Mouse (Mus musculus) embryonic facial prominence, embryonic 15.5 days (tissue): ENCODE measurements around the gene Tnxb. TPM values are rescaled to one million over a fixed set of nuclear protein-coding genes. Genes with fewer than 3 reads are reported as not detected.

Experiments
- ATAC-seq: fragments of 200-750 bp; cut with Nextera tagmentation; 2 replicates; pipeline ENCODE4 v1.8.0; 2017; ENCODE audit warnings: low read depth, moderate TSS enrichment; ENCODE audit not compliant: insufficient number of reproducible peaks, low FRiP score, low TSS enrichment
- H3K27ac ChIP-seq: fragments of 300-500 bp; sonication (generic); replicated peaks from 2 replicates; pipeline ENCODE4 v1.5.1; 2015; ENCODE audit warnings: mild to moderate bottlenecking, inconsistent platforms
- H3K27me3 ChIP-seq: fragments of 300-500 bp; sonication (generic); 2 replicates; pipeline ENCODE4 v1.6.1; 2015; ENCODE audit warnings: inconsistent platforms
- H3K36me3 ChIP-seq: fragments of 300-500 bp; sonication (generic); 2 replicates; pipeline ENCODE4 v1.6.1; 2015; ENCODE audit warnings: mild to moderate bottlenecking, inconsistent platforms
- H3K4me1 ChIP-seq: fragments of 300-500 bp; sonication (generic); 2 replicates; pipeline ENCODE4 v1.6.1; 2015; ENCODE audit warnings: inconsistent platforms
- H3K4me2 ChIP-seq: fragments of 300-500 bp; sonication (generic); replicated peaks from 2 replicates; pipeline ENCODE4 v1.6.1; 2015; ENCODE audit warnings: mild to moderate bottlenecking, inconsistent platforms
- H3K4me3 ChIP-seq: fragments of 300-500 bp; sonication (generic); replicated peaks from 2 replicates; pipeline ENCODE4 v1.5.1; 2015; ENCODE audit warnings: mild to moderate bottlenecking, inconsistent platforms
- H3K9ac ChIP-seq: fragments of 300-500 bp; sonication (generic); 2 replicates; pipeline ENCODE4 v1.6.1; 2015; ENCODE audit warnings: inconsistent platforms
- H3K9me3 ChIP-seq: fragments of 300-500 bp; sonication (generic); replicated peaks from 2 replicates; pipeline ENCODE4 v1.6.1; 2016; ENCODE audit warnings: inconsistent platforms
- WGBS: fragments of 180-500 bp; shearing (Covaris S2); methylation state at CpG from one replicate; pipeline ENCODE4 v1.1.7; 2015; 5-methylcytosine and 5-hydroxymethylcytosine counted together
- polyA plus RNA-seq: library from polyadenylated mRNA; unstranded; fragments of >200 nt; fragmentation: Nextera tagmentation; extraction: Ambion mirVana; gene quantifications from 2 replicates; pipeline ENCODE4 v1.2.1, GENCODE M21; 2015

Tnxb gene
- polyA plus RNA-seq, 1 experiment from 2014 or later = 0.48 TPM

GRCm38 (mm10) chr17:34629796-34630603, 40.3 kb upstream of the Tnxb start:
- H3K27ac ChIP-seq = no peak overlapping the region
- H3K9me3 ChIP-seq = no peaks in the 10 kb centered on the region
- H3K36me3 ChIP-seq = peaks cover 6% of the 10 kb centered on the region; the same call in 1 of the 2 replicates
- peak overlapping the region; percentile 86 for H3K4me2 ChIP-seq
- 18% methylated on average over 12 of the region's 12 CpGs for WGBS
- peaks cover 63% of the 10 kb centered on the region for H3K4me1 ChIP-seq
- ATAC-seq = no peak
- H3K27me3 ChIP-seq = peaks cover 22% of the 10 kb centered on the region
- H3K9ac ChIP-seq = no peak overlapping the region
- peak overlapping the region; percentile 78 for H3K4me3 ChIP-seq

GRCm38 (mm10) chr17:34630761-34631301, 39.5 kb upstream of the Tnxb start:
- WGBS = 3% methylated on average over 48 of the region's 48 CpGs
- ATAC-seq = no peak
- Histone ChIP-seq H3K9me3 (no peaks in the 10 kb centered on the region), H3K9ac (no peak overlapping the region), H3K27ac (no peak overlapping the region), H3K36me3 (no peaks in the 10 kb centered on the region), H3K4me2 (peak overlapping the region; percentile 86), H3K4me1 (peaks cover 63% of the 10 kb centered on the region), H3K4me3 (peak overlapping the region; percentile 78), H3K27me3 (peaks cover 22% of the 10 kb centered on the region)

DNA sequence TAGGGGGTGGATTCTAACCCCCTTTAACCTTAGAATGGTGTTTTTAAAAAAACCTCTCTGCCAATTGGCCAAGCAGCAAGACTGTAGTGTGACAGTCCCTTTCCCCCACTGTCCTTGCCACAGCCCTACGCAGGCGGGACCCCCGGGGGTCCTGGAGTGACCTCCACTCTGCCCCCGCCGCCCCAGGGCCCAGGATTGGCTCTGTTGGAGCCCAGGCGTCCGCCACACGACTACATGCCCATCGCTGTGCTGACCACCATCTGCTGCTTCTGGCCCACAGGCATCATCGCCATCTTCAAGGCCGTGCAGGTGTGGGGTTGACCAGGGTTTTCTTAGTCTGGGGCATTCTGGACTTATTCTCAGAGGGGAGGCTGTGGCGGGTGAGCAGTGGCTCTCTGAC, 38.7 kb upstream of the Tnxb start:
- H3K9ac ChIP-seq = peak overlapping the region; percentile 12; the same call in 1 of the 2 replicates
- ATAC-seq = no peak
- peak overlapping the region; percentile 86 for H3K4me2 ChIP-seq
- peak overlapping the region; percentile 41 for H3K4me3 ChIP-seq
- WGBS = 17% methylated on average over 12 of the region's 12 CpGs
- H3K4me1 ChIP-seq = peaks cover 55% of the 10 kb centered on the region
- no peak overlapping the region for H3K27ac ChIP-seq
- H3K27me3 ChIP-seq = peaks cover 22% of the 10 kb centered on the region
- no peaks in the 10 kb centered on the region for H3K36me3 ChIP-seq
- H3K9me3 ChIP-seq = no peaks in the 10 kb centered on the region

DNA sequence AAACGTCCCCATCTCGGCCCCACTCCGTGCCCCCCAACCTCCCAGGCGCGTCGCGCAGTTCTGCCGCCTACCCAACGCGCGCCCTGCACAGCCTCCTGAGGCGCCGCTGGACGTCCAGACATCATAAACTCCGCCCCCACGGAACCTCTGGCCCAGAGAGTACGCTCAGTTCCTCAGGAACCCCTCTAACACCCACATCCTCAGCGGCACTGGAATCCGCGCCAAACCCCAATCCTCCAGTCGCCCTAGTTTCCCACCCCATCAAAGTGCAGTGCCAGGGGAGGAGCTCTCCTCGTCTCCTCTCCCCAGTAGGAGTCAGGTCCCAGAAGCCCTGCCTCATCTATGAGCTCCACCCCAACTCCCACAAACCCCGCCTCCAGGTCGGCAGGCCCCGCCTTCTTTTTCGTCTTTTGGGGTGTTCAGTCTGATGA, 38.1 kb upstream of the Tnxb start:
- Histone ChIP-seq H3K9ac (0 out of 2 replicates have a peak overlapping the region, but pooled peaks have one; percentile 12), H3K4me3 (peak overlapping the region; percentile 41), H3K9me3 (no peaks in the 10 kb centered on the region), H3K4me2 (peak overlapping the region; percentile 86), H3K4me1 (peaks cover 53% of the 10 kb centered on the region), H3K36me3 (no peaks in the 10 kb centered on the region), H3K27me3 (peaks cover 22% of the 10 kb centered on the region), H3K27ac (peak overlapping the region; percentile 58)
- 2% methylated on average over 26 of the region's 26 CpGs for WGBS
- peak; percentile 74 for ATAC-seq

DNA sequence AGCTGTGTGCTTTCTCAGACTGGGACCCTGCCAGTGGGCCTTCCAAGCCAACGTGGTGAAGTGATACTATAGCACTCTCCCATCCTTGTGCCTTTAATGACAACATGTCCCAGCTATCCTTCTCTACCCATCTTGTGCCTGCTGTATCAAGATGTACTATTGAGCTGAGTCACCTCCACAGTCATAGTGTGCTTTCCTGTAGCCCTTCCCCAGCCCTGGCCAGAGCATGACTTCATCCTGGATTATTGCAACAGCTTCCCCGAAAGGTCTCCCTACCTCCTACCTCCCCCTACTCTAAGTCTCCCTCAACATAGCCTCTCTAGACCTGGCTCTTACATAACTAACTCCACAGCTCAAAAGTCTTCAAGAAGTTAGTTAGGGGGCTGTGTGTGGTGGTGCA, 34.7 kb upstream of the Tnxb start:
- H3K9ac ChIP-seq = no peak overlapping the region
- 70% methylated on average over 2 of the region's 2 CpGs for WGBS
- ATAC-seq = no peak
- peaks cover 26% of the 10 kb centered on the region for H3K4me1 ChIP-seq
- no peak overlapping the region for H3K4me3 ChIP-seq
- H3K27ac ChIP-seq = no peak overlapping the region
- H3K4me2 ChIP-seq = no peak overlapping the region
- H3K9me3 ChIP-seq = no peaks in the 10 kb centered on the region
- H3K36me3 ChIP-seq = no peaks in the 10 kb centered on the region
- H3K27me3 ChIP-seq = peaks cover 11% of the 10 kb centered on the region

DNA sequence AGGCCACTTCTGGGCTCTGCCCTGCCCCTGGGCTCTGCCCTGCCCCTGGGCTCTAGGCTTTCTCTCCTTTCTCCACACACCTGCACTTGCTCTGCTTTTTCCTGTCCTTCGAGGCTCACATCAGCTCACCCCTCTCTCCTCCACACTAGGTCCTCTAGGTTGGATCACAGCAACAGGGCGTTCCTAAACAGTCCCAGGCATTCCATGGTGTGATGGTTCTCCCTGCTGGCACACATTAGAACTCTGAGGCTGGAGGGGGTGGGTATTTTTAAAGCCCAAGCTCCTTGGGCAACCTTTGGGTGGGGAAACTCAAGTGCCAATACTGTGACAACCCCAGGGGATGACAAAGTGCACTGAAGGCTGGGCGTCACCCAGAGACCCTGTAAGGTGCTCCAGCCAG, 32.9 kb upstream of the Tnxb start:
- Histone ChIP-seq H3K27ac (no peak overlapping the region), H3K4me3 (no peak overlapping the region), H3K27me3 (no peaks in the 10 kb centered on the region), H3K4me2 (no peak overlapping the region), H3K4me1 (peaks cover 21% of the 10 kb centered on the region), H3K9ac (no peak overlapping the region), H3K9me3 (no peaks in the 10 kb centered on the region), H3K36me3 (no peaks in the 10 kb centered on the region)
- ATAC-seq = no peak
- WGBS = 55% methylated on average over 3 of the region's 3 CpGs

- Histone ChIP-seq H3K36me3 (no peaks in the 10 kb centered on the region), H3K9me3 (no peaks in the 10 kb centered on the region), H3K27ac (no peak overlapping the region), H3K4me3 (no peak overlapping the region), H3K9ac (no peak overlapping the region), H3K27me3 (no peaks in the 10 kb centered on the region), H3K4me2 (no peak overlapping the region), H3K4me1 (peaks cover 20% of the 10 kb centered on the region)
- ATAC-seq = no peak
- 83% methylated on average over 7 of the region's 7 CpGs for WGBS
Observed at GRCm38 (mm10) chr17:34639461-34640255, 30.7 kb upstream of the Tnxb start.

- 16% methylated on average over 11 of the region's 11 CpGs for WGBS
- peak; percentile 57 for ATAC-seq
Observed at GRCm38 (mm10) chr17:34640778-34641601, 29.3 kb upstream of the Tnxb start.

GRCm38 (mm10) chr17:34641945-34642344, 28.4 kb upstream of the Tnxb start:
- 0 out of 2 replicates have a peak, but pooled peaks cover 3% of the 10 kb centered on the region for H3K36me3 ChIP-seq
- no peak overlapping the region for H3K4me3 ChIP-seq
- H3K27ac ChIP-seq = 0 out of 2 replicates have a peak overlapping the region, but pooled peaks have one; percentile 1
- no peaks in the 10 kb centered on the region for H3K9me3 ChIP-seq
- ATAC-seq = no peak
- no peak overlapping the region for H3K9ac ChIP-seq
- WGBS = 38% methylated on average over 3 of the region's 3 CpGs
- H3K4me1 ChIP-seq = peaks cover 38% of the 10 kb centered on the region
- no peak overlapping the region for H3K4me2 ChIP-seq
- H3K27me3 ChIP-seq = no peaks in the 10 kb centered on the region

More at GRCm38 (mm10) chr17:34640778-34641601, 29.3 kb upstream of the Tnxb start:
- 0 out of 2 replicates have a peak, but pooled peaks cover 1% of the 10 kb centered on the region for H3K36me3 ChIP-seq
- H3K4me2 ChIP-seq = peak overlapping the region; percentile 9; the same call in 1 of the 2 replicates
- H3K9ac ChIP-seq = no peak overlapping the region
- H3K9me3 ChIP-seq = no peaks in the 10 kb centered on the region
- no peak overlapping the region; the same call in 1 of the 2 replicates for H3K4me3 ChIP-seq
- peaks cover 30% of the 10 kb centered on the region for H3K4me1 ChIP-seq
- H3K27ac ChIP-seq = peak overlapping the region; percentile 83
- H3K27me3 ChIP-seq = no peaks in the 10 kb centered on the region

DNA sequence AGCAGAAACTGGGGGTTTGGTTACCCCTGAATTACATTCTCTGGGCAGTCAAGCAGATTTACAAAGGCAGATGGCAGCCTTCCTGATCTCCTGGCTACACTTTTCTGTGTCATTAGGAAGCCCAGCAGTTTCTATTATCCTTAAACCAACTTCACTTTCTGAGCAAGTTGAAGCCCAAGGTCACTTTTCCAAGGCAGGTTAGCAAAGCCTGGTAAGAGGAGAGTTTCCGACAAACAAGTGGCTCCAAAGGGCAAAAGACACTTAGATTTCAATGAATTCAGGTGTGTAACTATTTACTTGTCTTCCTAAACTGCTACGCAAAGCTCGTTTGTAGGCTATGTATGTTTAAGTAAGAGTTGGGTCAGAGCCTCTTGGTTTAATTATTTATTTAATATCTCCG, 27.0 kb upstream of the Tnxb start:
- ATAC-seq = no peak
- Histone ChIP-seq H3K9me3 (no peaks in the 10 kb centered on the region), H3K4me1 (peaks cover 48% of the 10 kb centered on the region), H3K9ac (no peak overlapping the region), H3K4me2 (no peak overlapping the region), H3K4me3 (no peak overlapping the region), H3K36me3 (0 out of 2 replicates have a peak, but pooled peaks cover 3% of the 10 kb centered on the region), H3K27ac (no peak overlapping the region), H3K27me3 (no peaks in the 10 kb centered on the region)
- 89% methylated on average over 4 of the region's 4 CpGs for WGBS
